ENCODE assay signal across 16 mouse cellular contexts in the genomic region with DNA sequence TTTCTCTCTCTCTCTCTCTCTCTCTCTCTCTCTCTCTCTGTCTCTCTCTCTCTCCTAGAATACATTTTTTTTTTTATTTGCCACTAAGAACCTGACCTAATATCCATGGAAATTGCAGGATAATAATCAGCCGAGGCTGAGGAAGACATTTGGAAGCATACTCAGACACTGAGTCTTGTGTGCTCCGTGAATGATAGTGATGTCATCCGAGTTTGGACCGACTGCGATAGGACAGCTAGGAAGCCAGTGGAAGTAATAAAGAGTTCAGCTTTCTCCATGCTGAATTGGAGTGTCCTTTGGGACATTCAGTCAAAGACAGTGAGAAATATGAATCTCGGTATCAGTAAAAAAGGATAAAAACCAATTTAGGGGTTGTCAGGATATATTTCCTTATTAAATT.
"Had no signal": no experiment of that assay in that cellular context is flagged by ENCODE, and none has a peak within 500 bp of the region (broad histone marks: within the 10 kb centered on the region; RNA-seq: fewer than 3 reads in every experiment).

No protein-coding gene starts in this region.

- H3K9ac ChIP-seq: limb, embryonic 12.5 days; limb, embryonic 15.5 days; liver, embryonic 14.5 days; liver, postnatal 0 days; lung, embryonic 14.5 days had no signal

- H3K4me3 ChIP-seq: limb, embryonic 12.5 days; limb, embryonic 15.5 days had no signal

- DNase-seq: kidney, postnatal 14 days; kidney, postnatal 4 days; left cerebral cortex, postnatal 4 days; liver, postnatal 0 days; lung, embryonic 14.5 days; lung, postnatal 10 days; lung, postnatal 36 days; midbrain, embryonic 14.5 days; thymus, adult 2 months; thymus, postnatal 14 days; thymus, postnatal 4 days had no signal

- H3K9me3 ChIP-seq: limb, embryonic 12.5 days; limb, embryonic 15.5 days had no signal

- H3K27ac ChIP-seq: limb, embryonic 12.5 days; limb, embryonic 15.5 days; liver, embryonic 14.5 days had no signal

- H3K4me2 ChIP-seq: limb, embryonic 12.5 days; limb, embryonic 15.5 days; liver, embryonic 11.5 days; lung, embryonic 14.5 days; midbrain, embryonic 11.5 days had no signal

- H3K27me3 ChIP-seq: limb, embryonic 12.5 days; limb, embryonic 15.5 days had no signal

- ATAC-seq: liver, postnatal 0 days had no signal

- H3K36me3 ChIP-seq: limb, embryonic 12.5 days; limb, embryonic 15.5 days had no signal

- H3K4me1 ChIP-seq: limb, embryonic 12.5 days; limb, embryonic 15.5 days had no signal
